Mouse (Mus musculus) ES-E14 (cell line): ENCODE measurements around the gene Glis2. TPM values are rescaled to one million over a fixed set of nuclear protein-coding genes. Genes with fewer than 3 reads are reported as not detected.

ENCODE experiments used
- DNase-seq: peaks from one replicate; pipeline ENCODE4 v3.0.0-alpha.2; 2013; ENCODE audit warnings: low read depth, low spot score
- H3K27ac ChIP-seq: 2 replicates; pipeline ENCODE4 v1.5.1; 2012; ENCODE audit warnings: low read depth, mild to moderate bottlenecking, low read length, moderate library complexity, mixed read lengths; ENCODE audit not compliant: poor library complexity, insufficient read depth, severe bottlenecking
- H3K36me3 ChIP-seq: 2 replicates; pipeline ENCODE4 v1.6.1; 2012; ENCODE audit warnings: mild to moderate bottlenecking, low read length, moderate library complexity, mixed read lengths; ENCODE audit not compliant: control insufficient read depth, poor library complexity, insufficient read depth, severe bottlenecking
- H3K4me1 ChIP-seq, 2 experiments: fragments of 150-350 bp in 1 of 2; sonication (generic) in 1 of 2; 2 replicates each; pipeline ENCODE4 v1.6.1; 2012; ENCODE audit warnings: low read length in 2 of 2, mild to moderate bottlenecking in 1 of 2, mixed read lengths in 1 of 2; ENCODE audit not compliant: control insufficient read depth in 2 of 2, insufficient read depth in 2 of 2, poor library complexity in 1 of 2
- H3K4me3 ChIP-seq, 2 experiments: fragments of 150-350 bp in 1 of 2; sonication (generic) in 1 of 2; 2 replicates each; pipeline ENCODE4 v1.5.1; 2012; ENCODE audit warnings: low read length in 2 of 2, low read depth in 1 of 2, mild to moderate bottlenecking in 1 of 2, mixed read lengths in 1 of 2; ENCODE audit not compliant: insufficient read depth in 1 of 2, poor library complexity in 1 of 2, severe bottlenecking in 1 of 2
- H3K9ac ChIP-seq: 2 replicates; pipeline ENCODE4 v1.6.1; 2012; ENCODE audit warnings: low read depth, mild to moderate bottlenecking, low read length, mixed read lengths; ENCODE audit not compliant: poor library complexity, insufficient read depth, severe bottlenecking
- H3K9me3 ChIP-seq: fragments of 150-350 bp; sonication (generic); 2 replicates; pipeline ENCODE4 v1.6.1; 2012; ENCODE audit warnings: low read depth, mild to moderate bottlenecking, low read length; ENCODE audit not compliant: control insufficient read depth, insufficient read depth
- CHD2 ChIP-seq: IDR thresholded peaks from 2 replicates; pipeline ENCODE4 v1.6.1; 2014; ENCODE audit warnings: mild to moderate bottlenecking, low read depth, low read length, inconsistent platforms
- HCFC1 ChIP-seq: IDR thresholded peaks from 2 replicates; pipeline ENCODE4 v1.6.1; 2012; ENCODE audit warnings: low read length, inconsistent platforms, borderline replicate concordance; ENCODE audit not compliant: insufficient read depth
- MAFK ChIP-seq: IDR thresholded peaks from 2 replicates; pipeline ENCODE4 v1.6.1; 2014; ENCODE audit warnings: mild to moderate bottlenecking, low read depth, low read length, inconsistent platforms; ENCODE audit not compliant: insufficient read depth
- ZC3H11A ChIP-seq: IDR thresholded peaks from 2 replicates; pipeline ENCODE4 v1.6.1; 2012; ENCODE audit warnings: low read depth, mild to moderate bottlenecking, inconsistent platforms, low read length, borderline replicate concordance
- ZNF384 ChIP-seq: IDR thresholded peaks from 2 replicates; pipeline ENCODE4 v1.6.1; 2012; ENCODE audit warnings: low read depth, low read length, inconsistent platforms
- in situ Hi-C, 2 experiments: fragments of 600-800 bp; cut with MboI; formaldehyde crosslinking; loops; one replicate each; pipeline ENCODE4 v1.15.1; 2025; ENCODE audit warnings: low sequenced_read_pairs in 2 of 2, inconsistent platforms in 1 of 2; ENCODE audit not compliant: unreplicated experiment in 2 of 2
- total RNA-seq: library from RNA; depleted of rRNA; stranded (reverse); fragments of 300-350 nt; gene quantifications from 2 replicates; pipeline ENCODE4 v1.2.3, GENCODE M21; 2012

Gene Glis2
- total RNA-seq, 1 experiment = 18.2 TPM

DNA sequence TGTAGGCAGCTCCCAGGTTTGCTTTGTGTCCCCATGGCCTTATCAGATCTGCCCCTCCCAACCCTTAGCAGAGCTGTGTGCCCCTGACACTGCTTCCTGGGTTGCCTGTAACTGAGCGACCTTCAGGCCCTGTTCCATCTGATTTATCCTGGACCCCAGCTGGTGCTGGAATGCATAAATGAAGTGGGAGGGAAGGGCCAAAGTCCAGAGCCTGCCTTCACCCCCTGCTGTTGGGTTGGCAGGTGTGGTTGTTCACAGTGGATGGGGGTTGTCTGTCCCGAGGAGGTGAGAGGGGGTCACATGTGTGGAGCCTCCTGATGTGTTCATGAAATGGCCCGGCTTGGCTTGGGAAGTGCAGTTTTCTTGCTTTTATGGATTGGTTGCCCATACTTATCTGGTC lies 7.7 kb downstream of the Glis2 start:
- in situ Hi-C loops = no loop called here
- Histone ChIP-seq H3K36me3 (0 out of 2 replicates have a peak, but pooled peaks cover 2% of the 10 kb centered on the region), H3K4me3 (peak overlapping the region in 1 of 2 experiments; percentile 9; a peak in 1 of 4 replicates), H3K9ac (0 out of 2 replicates have a peak overlapping the region, but pooled peaks have one; percentile 10), H3K4me1 (peaks cover 34 to 89% of the 10 kb centered on the region in 2 experiments), H3K27ac (peak overlapping the region; percentile 70), H3K9me3 (no peaks in the 10 kb centered on the region)
- peak; percentile 60 for DNase-seq
- no peak for TF ChIP-seq ZC3H11A
- no peak for TF ChIP-seq ZNF384
- TF ChIP-seq CHD2 = no peak
- no peak for TF ChIP-seq MAFK
- TF ChIP-seq HCFC1 = no peak

DNA sequence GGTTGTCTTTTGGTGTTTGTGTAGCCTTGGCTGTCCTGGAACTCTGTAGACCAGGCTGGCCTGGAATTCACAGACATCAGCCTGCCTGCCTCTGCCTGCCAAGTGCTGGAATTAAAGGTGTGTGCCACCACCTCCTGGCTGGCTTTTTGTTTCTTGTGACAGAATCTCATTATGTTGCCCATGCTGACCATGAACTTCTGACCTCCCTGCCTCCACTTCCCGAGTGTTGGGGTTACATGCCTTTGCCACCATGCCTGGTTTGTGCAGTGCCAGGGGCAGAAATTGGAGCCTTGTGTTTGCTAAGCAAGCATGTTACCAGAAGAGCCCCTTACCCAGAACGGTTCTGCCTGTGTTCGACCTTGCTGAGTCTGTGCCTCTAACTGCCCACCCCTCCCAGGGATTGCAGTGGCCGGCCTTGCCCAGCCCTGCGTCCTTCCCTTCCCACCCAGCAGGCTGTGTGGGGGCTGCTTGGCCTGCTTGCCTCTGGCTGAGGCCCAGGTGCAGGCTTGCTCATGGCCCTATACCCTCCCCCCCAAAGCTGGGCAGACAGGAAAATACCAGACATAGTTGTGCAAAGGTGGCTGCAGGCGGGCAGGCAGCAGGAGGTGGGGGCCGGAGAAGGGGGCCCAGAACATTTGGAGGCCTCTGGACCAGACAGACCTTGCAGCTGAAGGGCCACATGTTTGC lies 8.4 kb downstream of the Glis2 start:
- peak overlapping the region; percentile 70 for H3K27ac ChIP-seq
- in situ Hi-C loops = no loop called here
- H3K9me3 ChIP-seq = no peaks in the 10 kb centered on the region
- 0 out of 2 replicates have a peak, but pooled peaks cover 3% of the 10 kb centered on the region for H3K36me3 ChIP-seq
- no peak for DNase-seq
- peaks cover 34 to 86% of the 10 kb centered on the region in 2 experiments for H3K4me1 ChIP-seq
- no peak for TF ChIP-seq CHD2
- no peak for TF ChIP-seq ZC3H11A
- no peak for TF ChIP-seq HCFC1
- TF ChIP-seq MAFK = no peak
- TF ChIP-seq ZNF384 = no peak
- peak overlapping the region; percentile 10; the same call in 1 of the 2 replicates for H3K9ac ChIP-seq
- H3K4me3 ChIP-seq = 0 out of 4 replicates have a peak overlapping the region, but pooled peaks of 1 of the 2 experiments have one; percentile 9

DNA sequence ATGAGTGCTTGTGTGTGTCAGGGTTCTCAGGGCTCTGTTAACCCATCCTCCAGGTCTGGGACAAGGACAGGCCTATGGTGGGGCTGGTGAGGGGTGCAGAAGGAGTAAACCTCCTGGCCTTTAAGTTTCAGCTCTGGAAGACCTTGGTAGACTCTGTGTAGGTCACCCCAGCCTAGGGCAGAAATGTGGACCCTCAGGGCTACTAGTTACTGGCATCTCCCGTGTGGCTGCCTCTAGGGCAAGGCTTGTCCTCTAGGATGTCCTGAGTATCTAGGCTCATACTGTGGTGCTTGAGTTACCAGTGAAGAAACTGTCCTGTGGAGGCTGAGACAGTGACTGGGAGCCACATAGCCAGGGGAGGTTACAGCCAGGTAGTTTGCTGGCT lies 8.9 kb downstream of the Glis2 start:
- Histone ChIP-seq H3K9ac (no peak overlapping the region; the same call in 1 of the 2 replicates), H3K27ac (peak overlapping the region; percentile 22; the same call in 1 of the 2 replicates), H3K36me3 (peaks cover 4% of the 10 kb centered on the region; the same call in 1 of the 2 replicates), H3K4me1 (peaks cover 32 to 85% of the 10 kb centered on the region in 2 experiments), H3K9me3 (no peaks in the 10 kb centered on the region), H3K4me3 (no peak overlapping the region)
- TF ChIP-seq ZC3H11A = no peak
- no peak for TF ChIP-seq ZNF384
- DNase-seq = no peak
- in situ Hi-C loops = no loop called here

DNA sequence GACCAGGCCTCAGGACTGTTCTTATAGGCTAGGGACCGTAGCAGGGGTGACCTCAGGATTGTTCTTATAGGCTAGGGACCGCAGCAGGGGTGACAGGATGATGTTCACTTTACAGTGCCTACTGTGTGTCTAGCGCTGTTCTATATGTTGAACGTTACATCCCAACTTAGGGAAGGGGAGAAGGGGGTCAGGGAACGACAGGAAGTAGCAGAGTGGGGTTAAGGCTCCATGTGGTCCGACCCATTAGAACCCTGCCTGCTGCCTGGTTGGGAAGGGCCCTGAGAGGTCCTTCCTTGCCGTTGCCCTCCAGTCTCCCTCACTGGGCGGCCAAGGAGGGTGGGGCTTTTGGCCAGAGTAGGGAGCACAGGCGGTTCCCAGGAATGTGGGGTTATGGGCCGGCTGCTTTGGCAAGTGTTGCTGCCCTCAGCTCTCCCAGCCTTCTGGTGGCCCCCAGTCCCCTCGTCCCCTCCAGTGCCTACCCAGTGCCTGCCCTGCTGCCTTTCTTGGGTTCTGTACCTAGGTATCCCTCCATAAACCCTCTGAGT lies 9.9 kb downstream of the Glis2 start:
- Histone ChIP-seq H3K9ac (no peak overlapping the region), H3K36me3 (peaks cover 11% of the 10 kb centered on the region), H3K27ac (no peak overlapping the region), H3K4me3 (no peak overlapping the region), H3K4me1 (peaks cover 29 to 82% of the 10 kb centered on the region in 2 experiments), H3K9me3 (no peaks in the 10 kb centered on the region)
- DNase-seq = no peak
- in situ Hi-C loops = no loop called here
- TF ChIP-seq ZNF384 (no peak), MAFK (no peak), HCFC1 (no peak), CHD2 (no peak), ZC3H11A (no peak)
